Comparison of ENCODE assay signal across 8 mouse cellular contexts in the genomic region with DNA sequence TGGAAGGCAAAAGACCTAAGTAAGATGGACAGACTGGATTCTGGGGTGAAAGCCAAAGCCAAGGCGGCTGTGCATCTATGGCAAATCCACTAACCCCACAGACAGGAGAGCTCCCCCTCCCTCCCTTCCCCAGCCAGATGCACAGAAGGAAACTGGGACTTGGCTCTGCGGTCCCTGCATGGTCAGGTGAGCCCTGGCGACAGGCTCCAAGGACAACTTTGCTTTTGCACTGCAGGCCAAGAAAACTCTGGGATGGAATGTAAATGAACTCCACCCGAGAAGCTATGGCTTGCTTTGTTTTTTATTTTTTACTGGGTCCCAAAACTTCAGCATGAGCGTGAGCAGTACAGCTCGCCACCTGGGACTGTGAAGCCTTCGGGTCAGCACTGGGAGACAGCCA.
DNase-seq lines count a peak whose midpoint lies in the region; ATAC-seq lines count a peak whose summit lies in the region.

No protein-coding gene starts in this region.

- H3K9me3 ChIP-seq in midbrain, embryonic 10.5 days (replicated peaks): no peaks in the 10 kb centered on the region
- H3K9me3 ChIP-seq in midbrain, embryonic 13.5 days: no peaks in the 10 kb centered on the region
- no peaks in the 10 kb centered on the region for H3K9me3 ChIP-seq in forebrain, embryonic 15.5 days

- H3K4me1 ChIP-seq in midbrain, embryonic 10.5 days: peaks cover 72% of the 10 kb centered on the region
- peaks cover 40% of the 10 kb centered on the region for H3K4me1 ChIP-seq in midbrain, embryonic 13.5 days (replicated peaks)
- peaks cover 36% of the 10 kb centered on the region for H3K4me1 ChIP-seq in forebrain, embryonic 15.5 days

- no peak for ATAC-seq in midbrain, embryonic 13.5 days
- no peak for ATAC-seq in forebrain, embryonic 15.5 days (replicated peaks)

- H3K9ac ChIP-seq in midbrain, embryonic 13.5 days (replicated peaks): no peak overlapping the region
- no peak overlapping the region for H3K9ac ChIP-seq in forebrain, embryonic 15.5 days (replicated peaks)

- whole genome bisulfite sequencing in midbrain, embryonic 10.5 days: 23% methylated on average over 7 of the region's 7 CpGs
- WGBS in midbrain, embryonic 13.5 days: 16% methylated on average over 7 of the region's 7 CpGs
- 17% methylated on average over 7 of the region's 7 CpGs for WGBS in forebrain, embryonic 15.5 days

- peaks cover 11% of the 10 kb centered on the region for H3K27me3 ChIP-seq in midbrain, embryonic 10.5 days (ENCODE audit: low read depth, poor library complexity, severe bottlenecking)
- H3K27me3 ChIP-seq in midbrain, embryonic 13.5 days: peaks cover 15% of the 10 kb centered on the region; the same call in 1 of the 2 replicates
- H3K27me3 ChIP-seq in forebrain, embryonic 15.5 days: no peaks in the 10 kb centered on the region

- no peaks in the 10 kb centered on the region for H3K36me3 ChIP-seq in midbrain, embryonic 10.5 days
- no peaks in the 10 kb centered on the region for H3K36me3 ChIP-seq in midbrain, embryonic 13.5 days
- no peaks in the 10 kb centered on the region for H3K36me3 ChIP-seq in forebrain, embryonic 15.5 days

- peak; percentile 28 for DNase-seq in midbrain, embryonic 10.5 days (ENCODE audit: low spot score)
- peak; percentile 50 for DNase-seq in kidney, adult 18-20 months
- DNase-seq in lung, postnatal 25 days (ENCODE audit: low spot score): peak; percentile 45
- DNase-seq in T-cell, adult 2 months (ENCODE audit: low spot score): no peak
- DNase-seq in urinary bladder, postnatal 10 days (ENCODE audit: low spot score): no peak
- DNase-seq in gastrocnemius, postnatal 10 days: no peak

- H3K4me2 ChIP-seq in midbrain, embryonic 13.5 days (replicated peaks): no peak overlapping the region
- no peak overlapping the region for H3K4me2 ChIP-seq in forebrain, embryonic 15.5 days (replicated peaks)

- 0 out of 2 replicates have a peak overlapping the region, but pooled peaks have one; percentile 12 for H3K4me3 ChIP-seq in midbrain, embryonic 10.5 days
- no peak overlapping the region for H3K4me3 ChIP-seq in midbrain, embryonic 13.5 days (replicated peaks)
- H3K4me3 ChIP-seq in forebrain, embryonic 15.5 days: no peak overlapping the region

- H3K27ac ChIP-seq in midbrain, embryonic 10.5 days (replicated peaks): peak overlapping the region; percentile 79
- no peak overlapping the region for H3K27ac ChIP-seq in midbrain, embryonic 13.5 days
- peak overlapping the region; percentile 11 for H3K27ac ChIP-seq in forebrain, embryonic 15.5 days (replicated peaks)

Comparison
In these comparisons a context has a peak if more than half of its experiments do, and no peak if none do; other contexts are left out.
1. DNase-seq: peak in midbrain, embryonic 10.5 days (single experiment), kidney, adult 18-20 months (single experiment) and lung, postnatal 25 days (single experiment); none in T-cell, adult 2 months (single experiment), urinary bladder, postnatal 10 days (single experiment) and gastrocnemius, postnatal 10 days (single experiment).